In genomic region chr7:137421236-137421635, GRCm38 (mm10) we compare ENCODE assay signal across 15 mouse cellular contexts.
"Had no signal": no experiment of that assay in that cellular context is flagged by ENCODE, and none has a peak within 500 bp of the region (broad histone marks: within the 10 kb centered on the region; RNA-seq: fewer than 3 reads in every experiment).

No protein-coding gene starts in this region.

- ATAC-seq: liver, embryonic 12.5 days; liver, postnatal 0 days; lung, postnatal 0 days; midbrain, embryonic 13.5 days; midbrain, embryonic 15.5 days; midbrain, embryonic 16.5 days had no signal

- DNase-seq: left cerebral cortex, postnatal 4 days; liver; liver, embryonic 13.5 days; liver, postnatal 0 days; lung, adult 18-20 months; lung, adult 2 months; lung, embryonic 14.5 days; lung, postnatal 10 days; lung, postnatal 14 days; midbrain, embryonic 14.5 days had no signal
